Mouse (Mus musculus): ENCODE data around the gene Snx3.

- no peak for TF ChIP-seq CTCF (IDR thresholded peaks at IDR 0.05; ENCODE audit: control insufficient read depth, insufficient read depth, insufficient read length)
- TF ChIP-seq MYOG (IDR thresholded peaks at IDR 0.05; ENCODE audit: control insufficient read depth, extremely low read depth, insufficient read length), result no peak
- peak; percentile 65 for TF ChIP-seq USF1 (IDR thresholded peaks at IDR 0.05; ENCODE audit: low read depth)
- no peak for TF ChIP-seq CEBPB (IDR thresholded peaks at IDR 0.05; ENCODE audit: low read depth)
These were observed 24.1 kb upstream of the Snx3 start for GRCm38 (mm10) chr10:42477550-42478340.

Data from C2C12 (cell line).